Mouse (Mus musculus): Measurements from ENCODE around the gene Il21r. TPM values are rescaled to one million over a fixed set of nuclear protein-coding genes. Genes with fewer than 3 reads are reported as not detected.

Il21r gene
- 109 and 111 TPM in 2 replicates for total RNA-seq (2017)

DNA sequence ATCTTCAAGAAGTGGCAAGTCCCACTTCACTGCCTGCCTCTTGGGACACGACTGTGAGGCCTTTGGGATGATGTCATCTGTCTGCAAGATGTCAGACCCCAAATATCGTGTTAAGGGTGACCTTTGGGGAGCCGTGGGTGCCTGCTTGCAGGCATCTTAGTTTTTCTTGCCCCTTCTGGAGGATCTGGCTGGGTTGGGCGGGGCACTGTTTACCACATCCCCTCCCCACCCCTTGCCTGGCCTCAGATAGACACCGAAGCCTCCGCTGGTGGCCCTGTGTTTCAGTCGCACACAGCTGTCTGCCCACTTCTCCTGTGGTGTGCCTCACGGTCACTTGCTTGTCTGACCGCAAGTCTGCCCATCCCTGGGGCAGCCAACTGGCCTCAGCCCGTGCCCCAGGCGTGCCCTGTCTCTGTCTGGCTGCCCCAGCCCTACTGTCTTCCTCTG is at the start of gene Il21r:
Gene Il21r, plus strand, starts transcription at position 245 of the 447 bp plus-strand sequence.
- ATAC-seq (ENCODE audit: extremely low read depth, insufficient number of reproducible peaks, low FRiP score, poor library complexity, severe bottlenecking), result peak; percentile 46

DNA sequence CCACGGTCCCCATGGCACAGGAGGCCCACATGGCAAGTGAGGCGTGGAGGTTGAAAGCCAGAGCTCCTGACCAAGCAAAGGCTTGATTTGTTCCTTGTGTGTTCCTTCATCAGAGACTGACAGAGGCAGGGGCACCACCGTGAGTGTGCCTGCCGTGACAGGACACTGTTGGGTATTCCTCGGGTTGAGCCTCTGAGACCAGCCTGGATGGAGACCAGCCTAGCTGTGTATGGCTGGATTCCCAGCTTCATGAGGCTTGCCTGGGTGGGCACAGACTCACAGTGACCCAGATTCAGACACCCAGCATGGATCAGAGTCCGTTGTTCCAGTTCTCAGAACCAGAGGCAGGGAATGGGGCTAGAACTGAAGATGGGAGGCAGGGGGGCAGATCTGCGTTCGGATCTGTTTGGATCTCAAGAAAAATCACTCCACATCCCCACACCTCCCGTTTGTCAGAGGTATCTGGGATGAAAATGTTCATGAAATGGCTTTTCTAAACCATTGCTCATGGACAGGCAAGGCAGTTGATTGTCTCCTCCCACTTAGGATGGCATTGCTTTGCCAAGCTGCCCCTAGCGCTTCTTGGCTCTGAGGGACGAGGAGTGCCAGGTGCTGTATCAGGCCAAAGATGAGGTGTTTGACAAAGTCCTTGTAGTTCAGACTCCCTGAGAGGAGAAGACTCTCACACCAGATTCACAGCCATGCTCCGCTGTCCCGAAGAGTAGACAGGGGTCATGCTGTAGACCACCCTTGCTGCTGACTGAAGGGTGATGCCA is 49.4 kb upstream of the Il21r start:
- ATAC-seq (ENCODE audit: extremely low read depth, insufficient number of reproducible peaks, low FRiP score, poor library complexity, severe bottlenecking), result no peak

DNA sequence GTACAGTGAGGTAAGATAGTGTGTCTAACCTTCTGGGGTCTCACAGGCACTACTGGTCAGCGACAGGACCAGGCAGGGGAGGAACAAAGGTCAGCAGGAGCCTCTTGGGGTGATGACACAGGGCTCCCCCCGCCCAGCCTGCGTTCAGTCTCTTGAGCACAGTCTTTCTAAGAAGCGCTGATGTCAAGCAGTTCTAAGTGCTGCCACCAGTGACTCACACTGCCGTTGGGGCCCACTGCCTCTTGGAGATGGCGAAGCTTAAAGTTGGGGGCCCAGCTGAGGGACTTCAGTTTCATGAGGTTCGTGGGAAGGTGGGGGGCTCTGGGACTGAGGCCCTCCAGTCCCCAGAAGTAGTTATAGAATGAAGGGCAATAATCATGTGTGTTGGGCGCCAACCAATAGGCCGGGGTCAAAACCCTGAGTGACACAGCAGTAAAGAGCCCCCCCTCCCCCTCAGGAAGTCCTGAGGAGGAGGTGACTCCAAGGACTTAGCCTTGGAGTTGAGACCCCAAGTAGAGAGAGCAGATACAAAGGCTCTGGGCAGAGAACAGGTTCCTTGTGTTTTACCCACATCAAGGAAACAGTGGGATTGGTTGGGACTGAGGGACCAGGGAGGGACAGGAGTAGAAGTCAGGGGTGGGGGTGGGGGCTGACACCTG is 48.6 kb upstream of the Il21r start:
- no peak for ATAC-seq (ENCODE audit: extremely low read depth, insufficient number of reproducible peaks, low FRiP score, poor library complexity, severe bottlenecking)

DNA sequence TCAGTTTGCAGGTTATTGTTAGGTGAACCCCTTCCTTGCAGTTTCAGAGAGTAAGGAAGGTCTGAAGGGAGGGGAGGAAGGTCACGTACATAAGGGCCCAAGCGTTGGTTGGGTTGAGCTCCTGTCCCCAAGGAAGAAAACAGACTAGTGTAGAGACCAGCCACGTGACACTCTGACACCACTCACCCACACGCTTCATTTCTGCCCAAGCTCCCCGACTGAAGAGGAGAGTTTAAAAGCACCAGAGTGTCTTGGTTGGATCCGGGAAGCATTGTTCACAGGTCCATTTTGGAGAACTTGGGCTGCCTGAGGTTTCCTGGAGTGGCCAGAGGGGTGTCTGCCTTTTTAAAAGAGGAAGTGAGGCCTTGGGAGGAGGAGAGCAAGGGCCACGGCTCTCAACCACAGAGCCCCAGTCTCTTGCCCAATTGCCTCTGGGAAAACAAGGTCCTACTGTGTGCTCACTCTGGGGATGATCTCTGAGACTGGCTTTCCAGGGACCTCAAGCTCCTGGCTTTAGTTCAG is 47.8 kb upstream of the Il21r start:
- peak; percentile 44 for ATAC-seq (ENCODE audit: extremely low read depth, insufficient number of reproducible peaks, low FRiP score, poor library complexity, severe bottlenecking)

DNA sequence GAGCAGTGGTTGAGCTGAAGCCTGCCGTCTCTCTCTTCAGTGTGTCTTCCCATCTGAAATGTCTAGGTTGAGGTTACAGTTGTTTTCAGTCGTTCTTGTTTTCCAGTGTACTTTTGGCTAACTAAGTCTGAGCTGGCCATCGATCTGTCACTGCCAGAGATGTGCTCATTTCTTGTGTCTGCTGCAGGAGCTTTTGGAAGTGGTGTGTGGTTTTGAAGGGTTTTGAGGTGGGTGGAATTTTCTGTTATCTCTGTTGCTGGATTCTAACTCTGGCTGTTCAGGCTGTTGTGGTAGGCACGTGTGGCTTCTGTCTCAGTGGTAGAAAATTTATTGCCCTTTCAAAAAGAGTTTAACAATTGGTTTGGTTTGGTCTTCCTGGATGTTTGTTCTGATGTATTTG is 47.1 kb upstream of the Il21r start:
- ATAC-seq (ENCODE audit: extremely low read depth, insufficient number of reproducible peaks, low FRiP score, poor library complexity, severe bottlenecking), result no peak

DNA sequence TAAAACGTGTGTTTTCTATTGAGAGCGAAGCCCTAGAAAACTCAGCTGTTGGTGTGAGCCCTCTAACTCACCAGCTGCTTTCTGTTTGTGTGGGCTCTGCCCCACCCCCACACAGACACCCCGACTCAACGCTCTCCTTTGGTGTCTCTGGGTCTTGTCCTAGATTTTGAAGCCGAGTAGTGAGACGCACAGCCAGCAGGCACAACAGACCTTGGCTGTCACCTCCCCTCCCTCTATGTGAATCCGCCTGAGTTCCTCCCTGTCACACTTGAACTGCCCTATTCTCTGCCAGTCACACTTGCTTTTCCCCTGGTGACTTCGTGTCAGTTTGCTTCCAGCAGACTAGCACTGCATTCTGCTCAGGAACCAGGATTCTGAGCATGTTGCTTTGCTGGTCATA is 46.4 kb upstream of the Il21r start:
- ATAC-seq (ENCODE audit: extremely low read depth, insufficient number of reproducible peaks, low FRiP score, poor library complexity, severe bottlenecking), result no peak

DNA sequence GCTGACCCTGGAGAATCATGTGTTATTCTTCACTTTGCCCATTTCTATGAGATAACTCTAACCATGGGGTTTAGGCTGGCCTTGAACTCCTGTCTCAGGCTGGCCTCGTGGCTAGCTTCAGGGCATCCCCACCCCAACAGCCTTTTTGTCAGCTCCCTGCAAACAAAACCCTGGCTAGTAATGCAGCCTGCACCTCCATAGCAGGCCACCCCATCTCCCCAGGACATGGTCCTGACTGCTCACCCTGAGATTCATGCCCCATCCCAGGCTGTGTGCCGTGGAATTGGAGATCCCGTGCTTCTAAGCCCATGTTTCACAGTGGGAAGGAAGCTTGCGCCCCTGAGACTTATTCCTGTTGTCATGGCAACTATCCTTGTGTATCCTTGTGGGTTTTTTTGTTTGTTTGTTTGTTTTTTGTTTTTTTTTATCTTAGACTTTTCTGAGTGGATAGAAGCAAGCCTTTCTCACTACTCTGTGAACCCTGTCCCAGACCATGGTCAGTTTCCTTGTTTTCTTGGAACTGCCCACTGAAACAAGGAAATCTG is 44.8 kb upstream of the Il21r start:
- no peak for ATAC-seq (ENCODE audit: extremely low read depth, insufficient number of reproducible peaks, low FRiP score, poor library complexity, severe bottlenecking)

DNA sequence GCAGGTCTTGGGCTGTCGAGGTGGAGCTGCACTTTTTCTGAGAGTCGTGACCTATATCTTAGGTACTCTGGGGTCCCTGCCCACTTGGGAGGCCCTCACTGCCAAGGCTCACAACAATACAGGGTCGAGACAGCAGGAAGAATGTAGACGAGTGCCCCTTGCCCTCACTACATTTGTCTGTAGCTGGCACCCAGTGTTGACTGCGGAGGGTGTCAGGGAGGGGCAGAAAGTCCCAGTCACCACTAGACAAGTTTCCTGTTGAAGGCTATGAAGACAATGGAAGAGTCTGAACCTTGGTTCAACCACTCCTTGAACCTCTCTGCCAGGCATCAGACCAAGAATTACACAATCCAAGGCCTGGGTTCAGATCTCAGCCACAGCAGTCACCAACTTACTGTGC is 44.2 kb upstream of the Il21r start:
- ATAC-seq (ENCODE audit: extremely low read depth, insufficient number of reproducible peaks, low FRiP score, poor library complexity, severe bottlenecking), result no peak

DNA sequence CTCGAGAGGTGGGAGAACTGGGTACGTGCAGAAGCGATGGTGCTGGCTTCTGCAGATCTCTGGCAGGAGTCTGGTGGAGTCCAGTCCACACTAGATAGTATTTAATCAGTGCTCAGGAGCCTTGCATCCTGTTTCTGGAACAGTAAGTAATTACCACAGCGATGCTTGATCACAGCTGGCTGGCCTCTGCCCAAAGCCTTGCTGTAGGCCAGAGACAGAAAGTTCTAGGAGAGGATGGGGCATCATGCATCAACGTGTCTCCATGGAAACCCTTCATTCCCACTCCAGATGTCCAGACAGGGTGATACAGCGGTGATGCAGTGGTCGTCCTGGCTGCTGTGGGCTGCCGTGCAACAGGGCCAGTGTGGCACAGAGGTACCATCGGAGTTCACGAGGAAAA is 43.7 kb upstream of the Il21r start:
- ATAC-seq (ENCODE audit: extremely low read depth, insufficient number of reproducible peaks, low FRiP score, poor library complexity, severe bottlenecking), result no peak

DNA sequence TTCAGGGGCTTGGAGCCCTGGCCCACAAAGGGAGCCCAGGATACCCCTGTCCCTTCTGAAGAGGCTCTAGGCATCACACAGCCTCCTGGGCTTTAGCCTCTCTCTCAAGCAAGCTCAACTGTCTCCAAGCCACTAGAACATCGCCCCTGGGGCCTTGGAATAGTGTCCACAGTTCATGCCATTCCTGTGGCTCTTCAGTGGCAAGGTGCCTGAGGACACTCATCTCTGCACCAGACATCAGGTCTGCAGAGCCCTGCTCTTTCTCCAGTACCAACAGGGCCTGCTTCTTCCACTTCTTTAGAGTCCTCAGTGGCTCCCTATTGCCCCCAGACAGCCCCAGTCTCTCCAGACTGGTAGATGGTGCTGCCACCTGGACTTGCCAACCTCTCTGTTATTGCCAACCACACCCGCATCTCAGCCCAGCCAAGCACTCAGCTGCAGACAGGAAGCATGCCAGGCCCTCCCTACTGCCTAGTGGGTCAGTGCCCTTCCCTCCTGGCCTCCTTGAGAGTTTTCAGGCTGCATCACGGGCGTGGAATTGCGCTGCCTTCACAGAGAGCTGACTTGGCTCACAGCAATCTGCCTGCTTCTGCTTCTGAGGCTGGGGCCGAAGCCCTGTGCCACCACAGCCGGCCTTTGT is 43.0 kb upstream of the Il21r start:
- ATAC-seq (ENCODE audit: extremely low read depth, insufficient number of reproducible peaks, low FRiP score, poor library complexity, severe bottlenecking), result no peak

DNA sequence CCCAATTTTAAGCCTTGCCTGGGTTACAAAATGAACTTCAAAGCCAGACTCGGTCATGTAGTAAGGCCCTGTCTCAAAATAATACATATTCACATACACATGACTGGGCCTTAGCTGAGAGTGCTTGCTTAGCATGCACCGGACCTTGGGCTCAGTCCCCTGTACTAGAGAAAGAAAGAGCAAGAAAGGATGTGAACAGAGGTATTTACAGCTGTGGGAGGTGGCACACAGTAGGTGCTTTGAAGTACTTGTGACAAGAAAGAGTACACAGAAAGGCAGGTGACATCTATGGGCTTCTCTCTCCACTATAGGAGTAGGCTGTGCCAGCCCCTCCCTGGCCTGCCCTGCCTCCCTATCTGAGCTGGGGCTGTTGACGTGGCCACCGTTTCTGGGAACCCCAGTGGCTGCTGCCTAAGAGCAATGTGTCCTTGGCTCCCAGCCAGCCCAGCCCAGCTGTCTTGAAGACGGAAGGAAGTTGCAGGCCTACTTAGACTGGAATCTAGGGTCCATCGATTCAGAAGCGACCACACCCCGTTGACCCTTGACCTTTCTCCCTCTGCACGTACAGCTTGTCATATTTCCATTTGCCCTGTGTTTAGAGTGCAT is 42.0 kb upstream of the Il21r start:
- peak; percentile 71 for ATAC-seq (ENCODE audit: extremely low read depth, insufficient number of reproducible peaks, low FRiP score, poor library complexity, severe bottlenecking)

DNA sequence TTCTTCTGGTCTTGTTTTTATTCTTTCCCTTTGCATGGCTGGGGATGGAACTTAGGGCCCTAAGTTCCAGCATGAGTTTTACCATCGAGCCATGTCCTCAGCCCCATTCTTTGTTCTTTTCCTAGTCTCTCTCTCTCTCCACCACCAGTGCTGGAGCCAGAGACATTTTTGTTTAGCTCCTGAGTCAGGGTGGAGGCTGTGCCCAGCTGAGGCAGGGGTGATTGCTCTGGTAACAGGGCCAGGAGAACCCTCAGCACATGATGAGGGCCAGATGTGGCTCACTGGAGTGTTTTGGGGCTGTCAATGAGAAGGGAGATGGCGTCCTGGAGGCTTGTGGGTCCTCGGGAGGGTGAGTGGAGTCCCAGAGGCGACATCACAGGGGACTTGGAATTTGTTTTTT is 40.8 kb upstream of the Il21r start:
- no peak for ATAC-seq (ENCODE audit: extremely low read depth, insufficient number of reproducible peaks, low FRiP score, poor library complexity, severe bottlenecking)

DNA sequence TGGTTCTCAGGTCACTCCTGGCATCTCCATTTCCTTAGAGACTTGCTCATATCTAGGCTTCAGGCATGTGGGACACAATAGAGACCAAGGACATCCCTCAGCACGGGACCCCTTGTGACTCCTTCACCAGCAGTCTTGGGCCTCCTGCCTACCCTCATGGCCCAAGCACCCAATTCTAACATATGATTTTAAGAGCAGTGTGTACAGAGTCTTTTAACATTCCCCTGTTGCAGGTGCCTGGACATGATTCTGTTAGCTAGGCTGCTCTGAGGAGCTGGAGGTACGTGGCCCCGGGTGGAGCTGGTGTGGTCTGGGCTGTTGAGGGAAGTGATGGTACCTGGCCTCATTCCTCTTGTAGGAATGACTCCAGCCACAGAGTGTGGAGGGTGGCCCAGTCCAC is 40.1 kb upstream of the Il21r start:
- no peak for ATAC-seq (ENCODE audit: extremely low read depth, insufficient number of reproducible peaks, low FRiP score, poor library complexity, severe bottlenecking)

DNA sequence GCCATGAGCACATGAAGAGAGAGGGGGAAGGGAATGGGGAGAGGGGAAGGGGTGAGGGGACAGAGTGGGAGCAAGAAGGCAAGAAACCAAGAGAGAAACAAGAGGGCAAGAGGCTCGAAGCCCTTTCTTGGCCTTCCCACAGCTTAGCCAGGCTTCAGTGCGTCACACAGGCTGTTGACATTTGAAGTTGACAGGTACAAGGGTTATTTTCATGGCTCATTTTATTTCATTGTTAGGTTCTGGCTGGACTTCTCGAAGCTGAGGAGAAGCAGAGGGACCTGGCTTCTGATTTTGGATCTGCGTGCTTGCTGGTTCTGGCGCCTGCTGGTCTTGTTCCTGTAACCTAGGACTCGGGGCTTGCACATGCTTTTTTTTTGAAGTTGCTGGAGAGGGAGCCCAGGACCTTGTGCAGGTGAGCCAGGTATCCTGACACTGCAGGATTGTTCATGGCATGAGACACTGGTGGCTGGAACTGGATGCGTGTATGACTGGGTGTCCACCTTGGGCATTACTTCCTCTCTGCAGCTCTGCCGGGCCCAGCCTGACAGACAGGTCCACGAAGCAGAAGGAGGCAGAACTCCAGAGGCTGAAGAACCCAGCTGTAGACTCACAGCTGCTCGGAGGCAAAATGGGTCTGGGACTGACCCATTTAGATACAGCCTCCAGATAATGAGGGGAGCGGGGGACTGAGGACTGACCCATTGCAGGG is 38.8 kb upstream of the Il21r start:
- no peak for ATAC-seq (ENCODE audit: extremely low read depth, insufficient number of reproducible peaks, low FRiP score, poor library complexity, severe bottlenecking)

DNA sequence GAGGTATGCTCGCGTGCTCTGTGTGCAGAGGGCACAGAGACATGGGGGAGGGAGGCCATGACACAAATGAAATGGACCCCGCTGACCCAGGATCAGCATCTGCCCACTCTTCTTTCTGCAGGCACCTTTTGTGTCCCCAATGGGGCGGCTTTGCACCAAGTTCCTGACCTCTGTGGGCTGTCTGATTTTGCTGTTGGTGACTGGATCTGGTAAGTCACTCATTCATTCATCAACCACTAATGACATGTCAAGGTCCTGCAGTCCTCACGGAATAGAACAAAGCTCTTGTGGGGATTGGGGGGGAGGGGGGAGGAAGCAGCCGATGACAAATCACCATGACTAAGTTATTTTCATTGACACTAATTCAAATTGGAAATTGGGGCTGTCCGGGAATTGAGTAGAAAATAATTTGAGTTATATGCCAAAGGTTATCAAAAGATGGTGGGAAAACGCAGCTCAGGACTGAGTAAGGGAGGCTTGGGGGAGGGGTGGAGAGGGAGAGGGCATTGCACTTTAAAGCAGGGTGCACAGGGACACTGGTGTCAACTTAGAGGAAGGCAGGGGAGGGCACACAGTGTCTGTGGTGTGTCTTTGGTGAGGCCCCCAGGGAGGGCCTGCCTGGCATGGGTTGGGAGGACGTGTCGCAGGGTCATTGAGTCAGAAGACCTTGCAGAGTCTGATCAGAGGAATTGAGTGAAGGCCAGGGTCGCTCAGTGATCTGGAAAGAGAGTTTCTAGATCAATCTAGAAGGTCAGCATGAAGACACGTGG is 37.5 kb upstream of the Il21r start:
- no peak for ATAC-seq (ENCODE audit: extremely low read depth, insufficient number of reproducible peaks, low FRiP score, poor library complexity, severe bottlenecking)

DNA sequence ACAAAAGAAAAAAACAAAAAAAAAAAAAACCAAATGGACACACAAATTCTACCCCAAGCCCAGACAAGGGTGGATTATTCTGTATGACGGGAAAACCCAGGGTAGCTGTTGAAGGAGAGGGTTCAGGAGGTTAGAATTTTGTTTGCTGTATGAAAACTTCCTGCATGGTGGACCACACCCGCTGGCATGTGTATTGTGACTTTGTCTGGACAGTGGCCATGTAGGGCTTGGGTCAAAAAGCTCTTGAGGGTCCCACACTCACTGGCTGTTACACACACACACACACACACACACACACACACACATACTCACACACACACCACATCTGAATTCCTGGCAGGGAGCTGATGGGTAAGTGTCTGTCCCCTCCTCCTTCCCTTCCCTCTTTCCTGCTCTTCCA is 36.8 kb upstream of the Il21r start:
- no peak for ATAC-seq (ENCODE audit: extremely low read depth, insufficient number of reproducible peaks, low FRiP score, poor library complexity, severe bottlenecking)

DNA sequence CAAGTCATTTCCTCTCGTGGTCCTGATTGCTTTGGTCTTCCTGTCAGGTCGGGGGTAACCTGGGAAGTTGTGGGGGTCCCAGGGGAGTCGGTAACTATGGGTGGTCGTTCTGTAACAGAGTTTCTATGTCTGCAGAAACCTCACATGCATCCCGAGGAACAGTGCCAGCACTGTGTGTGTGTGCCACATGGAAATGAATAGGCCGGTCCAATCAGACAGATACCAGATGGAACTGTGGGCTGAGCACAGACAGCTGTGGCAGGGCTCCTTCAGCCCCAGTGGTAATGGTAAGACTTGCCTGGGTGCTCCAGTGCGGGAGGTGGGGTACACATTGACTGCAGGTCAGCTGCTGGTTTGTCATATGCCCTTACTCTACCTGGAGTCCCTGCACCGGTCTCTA is 34.3 kb upstream of the Il21r start:
- ATAC-seq (ENCODE audit: extremely low read depth, insufficient number of reproducible peaks, low FRiP score, poor library complexity, severe bottlenecking), result no peak

DNA sequence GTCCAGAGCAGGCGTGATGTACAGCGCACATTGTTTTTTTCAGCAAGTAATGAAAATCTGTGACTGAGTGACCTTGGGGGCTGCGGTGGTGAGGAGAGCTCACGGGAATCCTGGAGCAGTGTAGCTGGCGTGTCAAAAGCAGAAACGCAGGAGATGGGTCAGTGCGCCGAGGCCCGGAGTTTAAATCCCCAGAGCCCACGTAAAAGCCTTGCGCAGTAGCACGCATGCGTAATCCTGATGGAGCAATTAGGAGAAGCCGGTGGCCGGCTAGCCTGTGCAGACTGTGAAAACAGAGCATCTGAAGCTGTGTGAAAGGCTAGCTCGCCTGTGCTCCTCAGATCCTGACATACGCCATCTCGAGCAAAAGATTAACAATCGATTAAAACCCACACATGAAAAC is 31.3 kb upstream of the Il21r start:
- ATAC-seq (ENCODE audit: extremely low read depth, insufficient number of reproducible peaks, low FRiP score, poor library complexity, severe bottlenecking), result no peak

Measured in neutrophil, adult 5-6 weeks (primary cell).